Mouse (Mus musculus) heart, postnatal 10 days (tissue): ENCODE results near the gene Cavin4. TPM values are rescaled to one million over a fixed set of nuclear protein-coding genes. Genes with fewer than 3 reads are reported as not detected.

ENCODE experiments used
- DNase-seq, 2 experiments: peaks; one replicate each; pipeline ENCODE4 v3.0.0; 2021
- intact Hi-C: fragments of 180-260 bp; cut with DNase I; formaldehyde crosslinking; loops from one replicate; pipeline ENCODE4 v1.15.1; 2025
- total RNA-seq, 2 experiments: library from RNA; stranded (reverse); gene quantifications; 2 replicates each; pipeline ENCODE4 v1.2.3; 2021

Cavin4 gene
- total RNA-seq, 2 experiments from 2014 or later: 85.0 to 106 TPM

DNA sequence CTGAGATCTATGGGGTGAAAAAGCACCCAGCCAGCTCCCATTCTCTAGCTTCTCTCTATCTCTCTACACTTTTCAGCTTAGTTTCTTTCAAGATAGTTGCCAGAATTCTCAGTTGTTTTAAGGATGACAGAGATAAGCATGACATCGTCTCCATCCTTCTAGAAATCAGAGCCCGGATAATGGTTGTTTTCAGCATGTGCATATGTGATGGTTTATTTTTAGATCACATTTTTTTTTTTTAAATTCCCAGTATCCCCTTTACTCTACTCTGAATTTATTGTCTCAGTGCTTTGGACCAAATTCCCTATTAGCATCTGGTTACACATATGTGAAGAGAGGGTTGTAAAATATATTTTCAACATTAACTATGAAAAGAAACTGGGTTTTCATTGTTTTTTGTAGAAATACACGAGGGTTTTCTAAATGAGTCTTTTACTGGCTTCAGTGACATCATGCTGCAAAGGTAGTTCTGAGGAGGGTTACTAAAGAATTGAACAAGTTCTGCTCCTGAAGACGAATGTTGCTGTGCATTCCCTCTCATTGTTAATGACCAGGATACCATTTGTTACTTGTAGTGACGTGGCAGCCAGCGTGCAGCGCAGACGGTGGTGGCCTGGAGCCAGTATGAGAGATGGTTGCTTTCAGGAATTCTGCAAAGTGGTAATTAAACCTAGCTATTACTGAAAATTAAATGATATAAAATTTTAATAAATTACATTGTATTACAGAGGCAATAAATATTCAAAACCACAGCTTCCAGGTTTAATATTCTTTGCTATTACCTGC is 52.7 kb downstream of the Cavin4 start:
- no peak for DNase-seq
- intact Hi-C loops: no loop called here

GRCm38 (mm10) chr4:48716817-48717216 is 53.5 kb downstream of the Cavin4 start:
- intact Hi-C loops: no loop called here

More at GRCm38 (mm10) chr4:48716817-48717216, 53.5 kb downstream of the Cavin4 start:
- DNase-seq: no peak

Other genes with a start within 250 kb of the Cavin4 start
- 10 to 100 TPM; 12.1 to 12.3 TPM for gene Tex10, start 190.1 kb upstream of the Cavin4 start, total RNA-seq
- gene Msantd3, start 123.6 kb upstream of the Cavin4 start, total RNA-seq: 10 to 100 TPM; 30.9 to 31.2 TPM
- gene Tmeff1, start 78.3 kb upstream of the Cavin4 start, total RNA-seq: 10 to 100 TPM; 22.4 to 23.3 TPM